Mouse (Mus musculus) megakaryocyte, embryonic 14.5 days (primary cell): ENCODE results near the gene 3110070M22Rik. TPM values are rescaled to one million over a fixed set of nuclear protein-coding genes. Genes with fewer than 3 reads are reported as not detected.
A peak's percentile ranks its signal among the peaks of the same experiment; 100 is the strongest.
"Not testable (repeated sequence)": the region's sequence is repeated elsewhere in the genome, so short reads cannot be mapped to it uniquely, and the experiment has no call there.

ENCODE experiments used
- H3K27me3 ChIP-seq: replicated peaks from 2 replicates; pipeline ENCODE3; 2012; ENCODE audit warnings: inconsistent platforms
- H3K36me3 ChIP-seq: replicated peaks from 2 replicates; pipeline ENCODE3; 2012; ENCODE audit warnings: low read length, inconsistent platforms, mixed read lengths
- H3K4me1 ChIP-seq: 2 replicates; pipeline ENCODE4 v1.6.1; 2012; ENCODE audit warnings: inconsistent platforms
- H3K4me3 ChIP-seq: replicated peaks from 2 replicates; pipeline ENCODE3; 2012; ENCODE audit warnings: moderate library complexity, mild to moderate bottlenecking, inconsistent platforms
- H3K9me3 ChIP-seq: 2 replicates; pipeline ENCODE4 v1.6.1; 2012; ENCODE audit warnings: inconsistent platforms
- FLI1 ChIP-seq: IDR thresholded peaks from 2 replicates; pipeline ENCODE4 v1.6.1; 2012; ENCODE audit warnings: low read length, inconsistent platforms, mixed read lengths
- GATA1 ChIP-seq: IDR thresholded peaks from 3 replicates; pipeline ENCODE4 v1.6.1; 2012; ENCODE audit warnings: mixed read lengths, low read length, inconsistent platforms, borderline replicate concordance
- polyA plus RNA-seq: library from polyadenylated mRNA; stranded (reverse); fragments of >175 nt; gene quantifications from 2 replicates; pipeline ENCODE4 v1.2.3, GENCODE M21; 2012; ENCODE audit warnings: low replicate concordance; ENCODE audit not compliant: insufficient read depth

Gene 3110070M22Rik
- 1.8 TPM in 1 of 2 replicates, not detected in the other for polyA plus RNA-seq

DNA sequence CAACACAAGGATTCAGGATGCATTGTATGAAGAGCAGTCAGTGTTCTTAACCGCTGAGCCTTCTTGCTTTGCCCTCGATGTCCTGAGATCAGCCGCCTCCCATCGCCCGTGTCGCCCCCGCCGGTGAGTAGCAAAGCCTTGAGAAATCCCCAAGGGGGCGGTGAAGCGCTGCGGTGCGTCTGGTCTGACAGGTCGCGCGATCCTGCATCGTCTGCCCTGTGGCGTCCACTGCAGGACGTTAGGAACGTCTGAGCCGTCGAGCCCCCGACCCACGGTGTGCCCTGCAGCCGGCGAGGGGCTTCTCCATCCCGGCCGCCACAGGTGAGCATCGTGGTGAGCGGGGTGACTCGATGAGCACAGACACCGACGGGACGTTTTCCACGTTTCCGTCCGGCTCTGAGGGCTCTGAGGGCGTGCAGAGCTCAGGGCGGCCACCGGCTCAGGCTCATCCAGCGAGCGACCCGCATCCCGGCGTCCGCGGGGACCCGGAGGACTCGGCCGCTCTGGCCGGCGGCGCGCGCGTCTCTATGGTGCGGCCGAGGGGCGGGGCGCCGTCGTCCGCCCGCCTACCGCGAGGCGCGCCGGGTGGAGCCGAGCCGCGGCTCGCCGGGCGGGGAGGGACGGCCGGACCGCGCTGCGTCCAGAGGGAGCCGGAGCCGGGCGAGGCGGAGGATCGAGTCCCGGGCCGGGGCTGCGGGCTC, at the start of gene 3110070M22Rik, which contains the start of gene Tmem267:
TSS of gene 3110070M22Rik (minus strand) at position 504 of the 701 bp plus-strand sequence.
TSS of gene Tmem267 (plus strand) at position 160 of the 701 bp plus-strand sequence.
- H3K4me1 ChIP-seq, result peaks cover 13% of the 10 kb centered on the region
- no peaks in the 10 kb centered on the region for H3K27me3 ChIP-seq
- no peak for TF ChIP-seq FLI1
- no peak for TF ChIP-seq GATA1
- peaks cover 30% of the 10 kb centered on the region for H3K36me3 ChIP-seq
- H3K9me3 ChIP-seq, result peaks cover 7% of the 10 kb centered on the region
- H3K4me3 ChIP-seq, result peak within 1 kb of the TSS; percentile 93

DNA sequence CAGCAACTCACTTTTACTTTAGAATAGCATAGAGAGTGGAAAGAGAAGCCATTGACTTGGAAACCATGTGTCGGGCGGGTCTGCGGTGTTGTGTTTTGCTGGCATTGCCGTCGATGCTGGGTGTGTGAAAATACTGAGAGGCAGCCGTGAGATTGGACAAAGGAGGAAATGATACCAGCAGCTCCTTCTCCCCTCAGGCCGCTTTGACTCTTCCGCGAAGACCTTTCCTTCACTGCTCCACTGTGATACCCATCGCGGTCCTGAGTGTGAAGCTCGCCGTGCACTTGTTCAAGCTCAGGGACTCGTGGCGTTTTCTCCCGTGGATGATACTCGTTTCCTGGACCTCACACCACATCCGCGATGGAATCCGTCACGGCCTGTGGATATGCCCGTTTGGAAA, 6.8 kb upstream of the 3110070M22Rik start:
- H3K9me3 ChIP-seq, H3K36me3 ChIP-seq, H3K4me1 ChIP-seq, H3K4me3 ChIP-seq, H3K27me3 ChIP-seq: not testable (repeated sequence)

DNA sequence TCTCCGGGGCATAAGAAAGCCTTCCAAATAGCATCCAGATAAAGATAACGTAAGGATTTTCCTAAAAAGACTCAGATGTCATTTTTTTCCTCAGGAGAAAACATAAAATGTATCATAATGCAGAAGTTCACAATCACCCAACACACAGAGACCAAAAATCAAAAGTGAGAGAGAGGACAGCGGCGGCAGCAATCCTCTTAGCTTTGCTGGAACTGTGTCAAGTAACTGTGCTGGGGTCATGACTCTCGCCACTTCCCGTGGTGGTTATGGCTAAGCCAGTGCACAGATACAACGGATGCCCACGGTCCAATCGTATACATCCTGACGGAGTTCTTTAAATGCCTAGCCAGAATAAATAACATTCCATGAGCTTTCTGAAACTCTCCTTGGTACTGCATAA, 3.9 kb upstream of the 3110070M22Rik start:
- not testable (repeated sequence) for H3K36me3 ChIP-seq, H3K4me3 ChIP-seq, H3K27me3 ChIP-seq, H3K9me3 ChIP-seq
- peaks cover 11% of the 10 kb centered on the region for H3K4me1 ChIP-seq

DNA sequence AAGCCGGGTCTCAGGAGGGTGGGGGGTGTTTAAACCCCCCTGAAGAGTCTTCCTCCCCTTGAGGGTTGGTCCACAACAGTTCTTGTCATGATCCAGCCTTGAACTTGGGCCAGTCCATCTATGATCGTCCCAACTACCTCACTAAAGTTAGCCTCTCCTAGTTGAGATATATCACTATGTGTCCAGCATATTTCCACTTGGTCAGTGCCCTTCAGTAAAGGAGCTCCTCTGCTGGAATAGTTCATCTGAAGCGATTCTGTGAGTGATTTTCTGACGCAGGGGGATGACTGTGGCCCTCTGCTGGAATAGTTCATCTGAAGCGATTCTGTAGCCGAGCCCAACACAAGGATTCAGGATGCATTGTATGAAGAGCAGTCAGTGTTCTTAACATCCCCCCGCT, 829 bp downstream of the 3110070M22Rik start:
- Histone ChIP-seq H3K9me3 (peaks cover 7% of the 10 kb centered on the region), H3K4me1 (peaks cover 13% of the 10 kb centered on the region), H3K36me3 (peaks cover 31% of the 10 kb centered on the region), H3K4me3 (peak overlapping the region; percentile 93), H3K27me3 (no peaks in the 10 kb centered on the region)
- TF ChIP-seq FLI1, result no peak
- TF ChIP-seq GATA1, result no peak

DNA sequence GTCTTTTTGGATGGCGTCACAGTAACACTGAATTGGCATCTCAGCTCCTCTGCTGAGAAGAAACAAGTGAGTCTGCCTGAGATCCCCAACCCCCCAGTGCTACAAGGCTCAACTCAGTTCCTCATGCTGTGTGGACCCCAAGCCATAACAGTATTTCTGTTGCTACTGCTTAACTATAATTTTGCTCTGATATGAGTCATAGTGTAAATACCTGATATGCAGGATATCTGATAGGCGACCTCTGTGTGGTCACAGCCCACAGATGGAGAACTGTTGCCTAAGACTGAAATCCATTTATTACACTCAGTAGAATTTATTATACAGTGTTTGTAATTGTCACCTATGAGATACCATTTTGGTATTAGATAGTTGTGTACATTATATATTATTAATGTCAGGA, 10.4 kb downstream of the 3110070M22Rik start:
- Histone ChIP-seq H3K27me3 (no peaks in the 10 kb centered on the region), H3K4me1 (no peaks in the 10 kb centered on the region), H3K4me3 (no peak overlapping the region), H3K36me3 (peaks cover 93% of the 10 kb centered on the region), H3K9me3 (no peaks in the 10 kb centered on the region)
- no peak for TF ChIP-seq FLI1

DNA sequence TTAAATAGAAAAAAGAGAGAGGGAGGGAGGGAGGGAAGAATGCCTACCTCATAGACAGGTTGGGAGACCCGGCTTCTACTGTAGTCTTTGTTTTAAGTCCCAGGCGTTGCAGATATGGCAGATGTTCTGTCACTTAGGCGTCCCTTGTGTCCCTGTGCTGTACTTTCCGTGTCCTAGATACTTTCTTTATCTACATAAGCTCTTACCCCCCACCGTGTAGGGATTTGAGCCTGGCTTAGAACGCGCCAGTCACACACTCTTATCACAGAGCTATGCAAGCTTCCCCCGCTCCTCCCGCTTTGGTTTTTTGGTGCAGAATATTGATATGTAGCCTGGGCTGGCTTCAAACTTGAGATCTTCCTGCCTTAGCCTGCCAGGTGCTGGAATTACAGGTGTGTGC, 11.6 kb downstream of the 3110070M22Rik start:
- no peaks in the 10 kb centered on the region for H3K9me3 ChIP-seq
- TF ChIP-seq FLI1 (no peak), GATA1 (no peak)
- no peaks in the 10 kb centered on the region for H3K27me3 ChIP-seq
- no peak overlapping the region for H3K4me3 ChIP-seq
- no peaks in the 10 kb centered on the region for H3K4me1 ChIP-seq
- peaks cover 98% of the 10 kb centered on the region for H3K36me3 ChIP-seq

DNA sequence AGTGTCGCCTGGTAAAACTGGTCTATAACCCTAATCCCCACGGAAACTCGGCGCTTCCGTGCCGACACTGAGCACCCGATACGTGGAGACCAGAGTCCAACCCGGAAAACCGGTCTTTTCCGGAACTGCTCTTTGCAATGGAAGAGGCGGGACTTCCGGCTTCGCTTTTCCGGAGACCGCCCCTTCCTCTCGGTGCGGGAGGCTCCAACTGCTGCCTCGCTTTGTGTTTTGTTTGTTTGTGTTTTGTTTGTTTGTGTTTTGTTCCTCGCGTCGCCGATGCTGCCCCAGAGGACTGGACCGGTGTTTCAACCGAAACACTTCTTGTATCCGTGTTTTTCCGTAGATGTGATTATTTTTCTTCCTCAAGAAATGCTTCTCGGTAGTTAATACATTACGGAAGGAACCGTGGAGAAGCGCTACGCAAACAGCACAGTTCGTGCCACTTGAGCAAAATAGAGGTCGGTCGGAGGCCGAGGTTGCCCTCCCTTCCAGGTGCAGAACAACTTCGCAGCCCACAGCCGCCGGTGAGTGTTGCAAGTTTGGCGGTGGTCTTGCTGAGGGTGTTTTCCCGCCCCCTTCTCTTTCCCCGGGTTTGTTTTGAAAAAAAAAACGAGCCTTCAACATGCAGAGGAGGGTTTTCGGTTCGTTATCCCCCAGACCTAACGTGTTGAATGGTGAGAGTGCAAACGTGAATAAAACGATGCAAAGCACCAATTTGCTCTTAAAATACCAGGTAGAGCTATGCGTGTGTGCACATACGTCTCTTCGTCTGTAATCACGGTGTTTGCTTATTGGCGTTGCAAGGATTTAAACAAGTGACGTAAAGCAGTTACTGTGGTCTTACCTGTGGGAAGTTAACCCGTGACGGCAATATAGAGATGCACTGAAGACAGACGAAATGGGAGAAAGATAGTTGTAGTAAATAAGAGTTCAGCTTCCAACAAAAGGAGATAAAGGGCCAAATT, 25.3 kb downstream of the 3110070M22Rik start, which contains the start of gene 4833420G17Rik:
TSS of gene 4833420G17Rik (plus strand) at position 173 of the 965 bp plus-strand sequence.
- H3K4me1 ChIP-seq, result peaks cover 20% of the 10 kb centered on the region
- peaks cover 38% of the 10 kb centered on the region for H3K36me3 ChIP-seq
- peak within 1 kb of the TSS; percentile 98 for H3K4me3 ChIP-seq
- no peaks in the 10 kb centered on the region for H3K9me3 ChIP-seq
- H3K27me3 ChIP-seq, result no peaks in the 10 kb centered on the region
- TF ChIP-seq FLI1 (peak; percentile 74), GATA1 (no peak)

DNA sequence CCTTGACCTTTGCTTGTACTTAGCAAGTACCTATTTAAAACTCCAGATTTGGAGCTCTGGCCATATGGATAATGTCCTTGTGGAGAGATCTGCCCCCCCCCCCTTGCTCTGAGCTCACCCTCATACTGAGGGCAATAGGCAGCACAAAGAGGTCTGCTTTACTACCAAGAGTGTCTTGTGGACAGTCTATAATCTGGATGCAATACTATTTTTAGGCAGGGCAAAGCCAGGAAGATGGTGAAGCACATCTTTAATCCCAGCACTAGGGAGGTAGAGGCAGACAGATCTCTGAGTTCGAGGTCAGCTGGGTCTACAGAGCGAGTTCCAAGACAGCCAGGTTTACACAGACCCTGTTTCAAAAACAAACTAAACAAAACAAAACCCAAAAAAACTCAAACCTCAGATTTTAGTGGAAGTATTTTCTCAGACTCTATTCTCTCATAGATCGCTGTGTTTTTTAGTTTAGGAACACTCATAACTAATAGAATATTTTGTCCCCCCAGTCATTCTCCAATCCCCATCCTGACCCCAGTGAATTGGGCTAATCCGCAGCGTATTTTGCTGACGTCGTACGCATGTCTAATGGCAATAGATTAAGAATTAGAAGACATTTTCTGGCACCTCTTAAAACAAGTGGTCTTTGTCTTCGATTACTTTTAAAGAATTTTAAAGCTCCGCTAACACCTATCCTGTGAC, 26.1 kb downstream of the 3110070M22Rik start:
- Histone ChIP-seq H3K36me3 (peaks cover 35% of the 10 kb centered on the region), H3K27me3 (no peaks in the 10 kb centered on the region), H3K9me3 (no peaks in the 10 kb centered on the region), H3K4me3 (peak overlapping the region; percentile 98), H3K4me1 (peaks cover 20% of the 10 kb centered on the region)
- TF ChIP-seq GATA1, result no peak
- no peak for TF ChIP-seq FLI1

DNA sequence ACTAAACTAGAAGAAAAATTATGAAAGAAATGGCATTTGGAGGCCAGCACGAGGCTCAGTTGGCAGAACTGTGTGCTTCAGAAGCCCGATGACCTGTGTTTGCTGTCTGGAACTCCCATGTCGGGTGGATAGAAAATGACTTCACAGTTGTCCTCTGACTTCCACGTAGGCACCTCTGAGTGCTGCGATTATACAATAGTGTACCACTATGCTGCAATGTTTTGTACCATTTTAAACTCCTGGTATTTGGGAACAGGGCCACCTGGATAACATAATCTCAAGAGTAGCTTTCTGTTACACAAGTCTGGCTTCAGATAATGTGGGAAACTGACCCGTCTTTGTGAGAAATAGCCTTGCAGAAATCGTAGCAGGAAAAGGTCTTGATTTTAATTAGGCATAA, 31.8 kb downstream of the 3110070M22Rik start:
- H3K27me3 ChIP-seq, result no peaks in the 10 kb centered on the region
- no peak for TF ChIP-seq GATA1
- TF ChIP-seq FLI1, result no peak
- H3K9me3 ChIP-seq, result no peaks in the 10 kb centered on the region
- no peak overlapping the region for H3K4me3 ChIP-seq
- H3K36me3 ChIP-seq, result peaks cover 68% of the 10 kb centered on the region
- H3K4me1 ChIP-seq, result no peaks in the 10 kb centered on the region; the same call in 1 of the 2 replicates
